Mouse (Mus musculus) thymus, postnatal 4 days (tissue): Measurements from ENCODE around the gene Olfr913.

Experiments
- DNase-seq: peaks from one replicate; pipeline ENCODE4 v3.0.0; 2021

Olfr913 gene

GRCm38 (mm10) chr9:38592459-38592858, at the start of gene Olfr913:
TSS of gene Olfr913 (plus strand) at chr9:38592759.
- no peak for DNase-seq

- DNase-seq: no peak
Measured at GRCm38 (mm10) chr9:38579878-38580277, 12.7 kb upstream of the Olfr913 start, which contains the start of gene Olfr912. TSS of gene Olfr912 (plus strand) at chr9:38580178.

GRCm38 (mm10) chr9:38591056-38591455, 1.5 kb upstream of the Olfr913 start:
- no peak for DNase-seq

- no peak for DNase-seq
Measured at GRCm38 (mm10) chr9:38604802-38605201, 12.2 kb downstream of the Olfr913 start, which contains the start of gene Olfr914. TSS of gene Olfr914 (plus strand) at chr9:38605102.

- no peak for DNase-seq
Measured at GRCm38 (mm10) chr9:38632406-38632805, 39.8 kb downstream of the Olfr913 start.
